Comparison of ENCODE assay signal across 8 mouse cellular contexts in the genomic region with DNA sequence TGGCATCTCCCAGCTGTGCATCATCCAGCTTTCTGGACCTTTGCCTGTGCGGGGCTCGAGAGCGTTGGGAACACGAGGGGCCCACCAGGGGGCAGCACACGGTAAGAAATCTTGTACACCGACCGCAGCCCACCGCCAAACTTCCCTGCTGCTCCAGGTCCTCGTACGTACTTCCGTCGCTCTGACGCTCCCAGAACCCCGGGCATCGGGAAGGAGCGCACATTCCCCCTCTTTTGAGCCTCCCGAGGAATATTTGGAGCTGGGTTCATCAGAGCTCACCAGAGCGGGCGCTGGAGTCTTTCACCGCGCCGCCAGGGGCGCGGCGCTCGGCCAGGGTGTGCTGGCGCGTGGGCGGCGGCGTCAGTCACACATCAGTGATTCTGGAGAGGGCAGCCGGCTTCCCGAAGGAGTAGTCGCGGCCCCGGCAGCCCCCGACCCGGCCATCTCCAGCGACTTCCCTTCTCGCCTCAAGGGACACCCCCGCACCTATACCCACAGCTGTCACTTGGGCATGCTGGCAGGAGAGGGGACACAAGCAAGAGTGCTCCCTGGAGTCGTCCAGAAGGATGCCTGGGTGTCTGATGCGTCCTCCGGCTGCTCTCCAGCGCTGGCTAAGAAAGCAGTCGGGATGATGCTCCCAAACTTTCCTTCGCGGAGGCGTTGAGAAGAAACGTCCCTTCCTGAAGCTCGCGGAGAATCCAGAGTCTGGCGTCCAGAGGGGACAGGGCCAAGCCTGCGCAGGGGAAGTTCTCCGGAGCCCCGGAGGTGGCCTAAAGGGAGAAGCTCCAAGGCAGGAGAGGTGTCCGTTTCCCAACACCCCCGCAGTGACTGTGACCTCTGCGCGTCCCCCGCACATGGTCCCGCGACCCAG. TPM values are rescaled to one million over a fixed set of nuclear protein-coding genes. Genes with fewer than 3 reads are reported as not detected.
DNase-seq lines count a peak whose midpoint lies in the region; ATAC-seq and TF ChIP-seq lines count a peak whose summit lies in the region.

No protein-coding gene starts in this region.

- H3K4me2 ChIP-seq in midbrain, embryonic 11.5 days = peak overlapping the region; percentile 100

- peaks cover 60% of the 10 kb centered on the region for H3K27me3 ChIP-seq in embryonic facial prominence, embryonic 10.5 days (replicated peaks; ENCODE audit: low read depth, poor library complexity, severe bottlenecking)
- peaks cover 25% of the 10 kb centered on the region for H3K27me3 ChIP-seq in midbrain, embryonic 11.5 days (ENCODE audit: control insufficient read depth, insufficient read depth, low read length)
- peaks cover 12% of the 10 kb centered on the region; the same call in 1 of the 2 replicates for H3K27me3 ChIP-seq in small intestine, adult 2 months (ENCODE audit: control insufficient read depth, insufficient read depth, low read length)

- no peak for TF ChIP-seq POLR2A in small intestine, adult 2 months (IDR thresholded peaks at IDR 0.05; ENCODE audit: low read depth, low read length)

- peak overlapping the region; percentile 52 for H3K9ac ChIP-seq in midbrain, embryonic 11.5 days (ENCODE audit: low read length)

- intact Hi-C loops in left cerebral cortex, postnatal 4 days (cut with DNase I) = loop anchor here (5.0 to 10.0 kb wide), 5 partner anchors 95 to 475 kb away; no protein-coding TSS in a partner anchor

- ATAC-seq in midbrain, embryonic 11.5 days (ENCODE audit: low FRiP score) = peak; percentile 89
- no peak for ATAC-seq in inflammation-experienced regulatory T-cells, adult 6 months

- H3K36me3 ChIP-seq in embryonic facial prominence, embryonic 10.5 days (replicated peaks) = no peaks in the 10 kb centered on the region
- H3K36me3 ChIP-seq in midbrain, embryonic 11.5 days (ENCODE audit: control insufficient read depth, insufficient read depth, low read length) = no peaks in the 10 kb centered on the region
- H3K36me3 ChIP-seq in small intestine, adult 2 months (ENCODE audit: control insufficient read depth, insufficient read depth, low read length) = no peaks in the 10 kb centered on the region

- under 1% methylated on average over 63 of the region's 63 CpGs for WGBS in embryonic facial prominence, embryonic 10.5 days
- under 1% methylated on average over 63 of the region's 63 CpGs for WGBS in midbrain, embryonic 11.5 days
- WGBS in small intestine, adult 2 months = 1% methylated on average over 63 of the region's 63 CpGs

- H3K4me1 ChIP-seq in embryonic facial prominence, embryonic 10.5 days = peaks cover 19% of the 10 kb centered on the region
- H3K4me1 ChIP-seq in midbrain, embryonic 11.5 days (ENCODE audit: control insufficient read depth, insufficient read depth, low read length) = peaks cover 10% of the 10 kb centered on the region
- H3K4me1 ChIP-seq in small intestine, adult 2 months (ENCODE audit: control insufficient read depth, insufficient read depth, insufficient read length, low read length) = no peaks in the 10 kb centered on the region

- H3K4me3 ChIP-seq in embryonic facial prominence, embryonic 10.5 days = peak overlapping the region; percentile 77
- peak overlapping the region; percentile 64 for H3K4me3 ChIP-seq in midbrain, embryonic 11.5 days (ENCODE audit: low read depth, low read length)
- H3K4me3 ChIP-seq in small intestine, adult 2 months (ENCODE audit: low read depth, low read length) = peak overlapping the region; percentile 57

- H3K27ac ChIP-seq in embryonic facial prominence, embryonic 10.5 days (replicated peaks) = peak overlapping the region; percentile 62; the same call in 1 of the 2 replicates
- H3K27ac ChIP-seq in midbrain, embryonic 11.5 days (ENCODE audit: low read depth, low read length) = no peak overlapping the region
- no peak overlapping the region for H3K27ac ChIP-seq in small intestine, adult 2 months (ENCODE audit: insufficient read depth, low read depth, low read length)

- H3K9me3 ChIP-seq in embryonic facial prominence, embryonic 10.5 days = no peaks in the 10 kb centered on the region
- no peaks in the 10 kb centered on the region for H3K9me3 ChIP-seq in midbrain, embryonic 11.5 days (ENCODE audit: control insufficient read depth, low read length)

- TF ChIP-seq CTCF in small intestine, adult 2 months (IDR thresholded peaks at IDR 0.05; ENCODE audit: extremely low read depth, insufficient read length, insufficient replicate concordance, low read depth, low read length) = peak; percentile 65; the same call in 1 of the 2 replicates

- DNase-seq in adrenal gland, postnatal 36 days = peak; percentile 77 to 88
- DNase-seq in embryonic facial prominence, embryonic 10.5 days (ENCODE audit: low spot score) = peak; percentile 92
- DNase-seq in heart, adult 18-20 months = peak; percentile 79 to 90
- peak; percentile 74 for DNase-seq in kidney, adult 18-20 months
- DNase-seq in left cerebral cortex, postnatal 4 days = peak; percentile 96
- peak; percentile 99 for DNase-seq in midbrain, embryonic 11.5 days (ENCODE audit: low spot score, missing footprints)

RNA-seq across cellular contexts. Expression of gene Sh3rf3, which starts 0.7 kb away (rescaled TPM):
- under 1 TPM; 0.86 to 0.95 TPM for total RNA-seq in adrenal gland, postnatal 36 days (2021)
- 0.39 and 0.93 TPM in 2 replicates for polyA plus RNA-seq in embryonic facial prominence, embryonic 10.5 days (2016; fragmentation: Nextera tagmentation; extraction: Ambion mirVana)
- under 1 TPM; 0.77 to 0.98 TPM for total RNA-seq in heart, adult 18-20 months (2021)
- total RNA-seq in left cerebral cortex, postnatal 4 days (2021) = 100 to 1,000 TPM in 1 of 2 experiments, 10 to 100 TPM in 1; 99.5 to 101 TPM
- polyA plus RNA-seq in midbrain, embryonic 11.5 days (2014; fragmentation: Nextera tagmentation; extraction: Ambion mirVana) = 0.46 and 0.51 TPM in 2 replicates
- 0.44 and 0.46 TPM in 2 replicates for polyA plus RNA-seq in small intestine, adult 2 months (2012; rRNA removed)
- polyA plus RNA-seq in inflammation-experienced regulatory T-cells, adult 6 months (2017; shearing (Covaris generic)) = not detected
